Mouse (Mus musculus) brown adipose tissue, adult 24 weeks (tissue): ENCODE results near the gene Tmem143. TPM values are rescaled to one million over a fixed set of nuclear protein-coding genes. Genes with fewer than 3 reads are reported as not detected.

Experiments
- H3K27ac ChIP-seq: fragments of 200-500 bp; replicated peaks from 2 replicates; pipeline ENCODE4 v1.5.1; 2012; ENCODE audit warnings: low read depth, mild to moderate bottlenecking, low read length
- H3K4me1 ChIP-seq: fragments of 200-500 bp; 2 replicates; pipeline ENCODE4 v1.6.1; 2012; ENCODE audit warnings: low read length, mixed read lengths; ENCODE audit not compliant: control insufficient read depth, insufficient read depth, insufficient read length
- H3K4me3 ChIP-seq: fragments of 200-500 bp; 2 replicates; pipeline ENCODE4 v1.5.1; 2012; ENCODE audit warnings: low read depth, mild to moderate bottlenecking, low read length, moderate library complexity; ENCODE audit not compliant: insufficient read depth
- polyA plus RNA-seq: library from polyadenylated mRNA; stranded (reverse); fragments of >200 nt; gene quantifications from 2 replicates; pipeline ENCODE4 v1.2.4, GENCODE M21; 2012; ENCODE audit not compliant: missing spikeins, insufficient read depth, insufficient read length

Gene Tmem143
- polyA plus RNA-seq, result 151 and 189 TPM in 2 replicates

GRCm38 (mm10) chr7:45896517-45897257 lies at the start of gene Tmem143, which contains the start of gene Syngr4:
Gene Tmem143, plus strand, starts transcription at chr7:45896941.
Gene Syngr4, minus strand, starts transcription at chr7:45896714.
- 0 out of 2 replicates have a peak, but pooled peaks cover 2% of the 10 kb centered on the region for H3K4me1 ChIP-seq
- peak within 1 kb of the TSS; percentile 93 for H3K27ac ChIP-seq
- peak within 1 kb of the TSS; percentile 68 for H3K4me3 ChIP-seq

- no peak overlapping the region for H3K27ac ChIP-seq
- no peak overlapping the region for H3K4me3 ChIP-seq
- H3K4me1 ChIP-seq, result no peaks in the 10 kb centered on the region
Observed at GRCm38 (mm10) chr7:45848447-45849027, 48.2 kb upstream of the Tmem143 start.

GRCm38 (mm10) chr7:45850661-45851060 lies 46.1 kb upstream of the Tmem143 start:
- Histone ChIP-seq H3K27ac (no peak overlapping the region), H3K4me3 (no peak overlapping the region), H3K4me1 (no peaks in the 10 kb centered on the region)

GRCm38 (mm10) chr7:45853089-45853488 lies 43.7 kb upstream of the Tmem143 start:
- no peak overlapping the region for H3K4me3 ChIP-seq
- no peak overlapping the region for H3K27ac ChIP-seq
- no peaks in the 10 kb centered on the region for H3K4me1 ChIP-seq

- Histone ChIP-seq H3K4me3 (peak overlapping the region; percentile 27), H3K4me1 (no peaks in the 10 kb centered on the region), H3K27ac (no peak overlapping the region)
Observed at GRCm38 (mm10) chr7:45856950-45857901, 39.5 kb upstream of the Tmem143 start.

- Histone ChIP-seq H3K27ac (no peak overlapping the region), H3K4me3 (no peak overlapping the region), H3K4me1 (no peaks in the 10 kb centered on the region)
Observed at GRCm38 (mm10) chr7:45859008-45859407, 37.7 kb upstream of the Tmem143 start.

- H3K4me1 ChIP-seq, result peaks cover 3% of the 10 kb centered on the region; the same call in 1 of the 2 replicates
- no peak overlapping the region for H3K27ac ChIP-seq
- no peak overlapping the region for H3K4me3 ChIP-seq
Observed at GRCm38 (mm10) chr7:45862804-45863203, 33.9 kb upstream of the Tmem143 start.

- Histone ChIP-seq H3K4me3 (no peak overlapping the region), H3K27ac (no peak overlapping the region), H3K4me1 (peaks cover 3% of the 10 kb centered on the region; the same call in 1 of the 2 replicates)
Observed at GRCm38 (mm10) chr7:45864435-45864834, 32.3 kb upstream of the Tmem143 start.

GRCm38 (mm10) chr7:45865925-45866910 lies 30.5 kb upstream of the Tmem143 start:
- peak overlapping the region; percentile 25 for H3K27ac ChIP-seq
- H3K4me3 ChIP-seq, result peak overlapping the region; percentile 80
- peaks cover 3% of the 10 kb centered on the region; the same call in 1 of the 2 replicates for H3K4me1 ChIP-seq

- Histone ChIP-seq H3K27ac (no peak overlapping the region), H3K4me3 (no peak overlapping the region), H3K4me1 (peaks cover 3% of the 10 kb centered on the region; the same call in 1 of the 2 replicates)
Observed at GRCm38 (mm10) chr7:45867871-45868270, 28.9 kb upstream of the Tmem143 start.

- Histone ChIP-seq H3K4me3 (no peak overlapping the region), H3K4me1 (peaks cover 6% of the 10 kb centered on the region; the same call in 1 of the 2 replicates)
Observed at GRCm38 (mm10) chr7:45869107-45869670, 27.6 kb upstream of the Tmem143 start.

GRCm38 (mm10) chr7:45869787-45870186 lies 27.0 kb upstream of the Tmem143 start:
- Histone ChIP-seq H3K27ac (no peak overlapping the region), H3K4me3 (no peak overlapping the region), H3K4me1 (peaks cover 6% of the 10 kb centered on the region; the same call in 1 of the 2 replicates)

More at GRCm38 (mm10) chr7:45869107-45869670, 27.6 kb upstream of the Tmem143 start:
- H3K27ac ChIP-seq, result no peak overlapping the region

GRCm38 (mm10) chr7:45870282-45871058 lies 26.3 kb upstream of the Tmem143 start:
- Histone ChIP-seq H3K27ac (no peak overlapping the region), H3K4me3 (no peak overlapping the region), H3K4me1 (peaks cover 6% of the 10 kb centered on the region; the same call in 1 of the 2 replicates)
